Mouse (Mus musculus) cerebellum, adult 2 months (tissue): ENCODE data around the gene Cntln.

ENCODE experiments used
- CTCF ChIP-seq: fragments of 200-500 bp; IDR thresholded peaks from 2 replicates; pipeline ENCODE4 v1.5.1; 2011; ENCODE audit warnings: low read depth, mild to moderate bottlenecking, control low read depth, low read length, moderate library complexity, borderline replicate concordance; ENCODE audit not compliant: insufficient read depth
- POLR2A ChIP-seq: fragments of 200-500 bp; IDR thresholded peaks from 2 replicates; pipeline ENCODE4 v1.6.1; 2011; ENCODE audit warnings: low read length, control low read depth, borderline replicate concordance; ENCODE audit not compliant: insufficient read depth

- TF ChIP-seq CTCF (no peak), POLR2A (no peak)
Measured at GRCm38 (mm10) chr4:84884539-84885270, 596 bp downstream of the Cntln start.
